In the genomic region with DNA sequence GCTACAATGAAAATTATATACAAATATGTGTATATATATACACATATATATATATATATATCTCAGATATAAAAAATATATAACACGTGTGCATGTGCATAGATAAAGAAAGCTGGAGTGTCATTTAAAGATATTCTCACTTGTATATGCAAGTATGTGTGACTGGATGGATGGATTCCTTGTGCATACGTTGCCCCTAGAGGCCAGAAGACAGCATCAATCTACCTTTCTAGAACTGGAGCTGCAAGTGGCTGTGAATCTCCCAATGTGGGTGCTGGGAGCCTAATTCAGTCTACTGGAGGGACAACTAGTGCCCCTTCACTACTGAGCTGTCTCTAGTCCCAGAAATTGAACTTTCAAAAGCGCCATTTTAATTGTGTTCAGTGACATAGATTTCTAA, we compare ENCODE assay signal across 23 mouse cellular contexts.
DNase-seq lines count a peak whose midpoint lies in the region; ATAC-seq and TF ChIP-seq lines count a peak whose summit lies in the region.
"Had no signal": no experiment of that assay in that cellular context is flagged by ENCODE, and none has a peak within 500 bp of the region (broad histone marks: within the 10 kb centered on the region; RNA-seq: fewer than 3 reads in every experiment).

No protein-coding gene starts in this region.

- no peaks in the 10 kb centered on the region for H3K27me3 ChIP-seq in forebrain, embryonic 14.5 days (replicated peaks; ENCODE audit: control insufficient read depth, insufficient read depth, low read length)
- H3K27me3 ChIP-seq in forebrain, embryonic 10.5 days (ENCODE audit: poor library complexity, severe bottlenecking): no peaks in the 10 kb centered on the region
- H3K27me3 ChIP-seq in stomach, postnatal 0 days (ENCODE audit: control insufficient read depth, insufficient read depth, low read length): no peaks in the 10 kb centered on the region
- H3K27me3 ChIP-seq: embryonic facial prominence, embryonic 12.5 days; kidney, embryonic 15.5 days; lung, embryonic 15.5 days had no signal

- 67% methylated on average over 3 of the region's 3 CpGs for WGBS in forebrain, embryonic 14.5 days
- WGBS in forebrain, embryonic 10.5 days: 78% methylated on average over 3 of the region's 3 CpGs
- 66% methylated on average over 3 of the region's 3 CpGs for WGBS in stomach, postnatal 0 days

- DNase-seq in forebrain, embryonic 14.5 days (ENCODE audit: low spot score): peak; percentile 22
- no peak for DNase-seq in forebrain, embryonic 10.5 days (ENCODE audit: extremely low spot score, low spot score)
- no peak for DNase-seq in layer of hippocampus, adult 2 months (ENCODE audit: low spot score in 2 of 2)
- DNase-seq in layer of hippocampus, postnatal 14 days (ENCODE audit: low spot score in 2 of 2): no peak
- DNase-seq in retina, postnatal 1 day: peak; percentile 35
- DNase-seq in retina, embryonic 14.5 days (ENCODE audit: low spot score): no peak
- no peak for DNase-seq in stomach, postnatal 0 days (ENCODE audit: low spot score)
- no peak for DNase-seq in right cerebral cortex, postnatal 36 days (ENCODE audit: low spot score in 2 of 2)
- DNase-seq: adrenal gland, adult 8-10 months; cerebellum, adult 11-12 months; cerebellum, adult 9-11 months; gastrocnemius, postnatal 10 days; kidney, postnatal 36 days; layer of hippocampus, postnatal 36 days; right cerebral cortex, postnatal 25 days; spleen, adult 18-20 months; thymus, adult 18-20 months; thymus, postnatal 36 days had no signal

- peak; percentile 45 for TF ChIP-seq CTCF in layer of hippocampus, adult 2 months (conservative IDR thresholded peaks at IDR 0.05)
- TF ChIP-seq CTCF in stomach, postnatal 0 days (IDR thresholded peaks at IDR 0.05; ENCODE audit: low read depth): peak; percentile 20; the same call in 1 of the 2 replicates

- H3K27ac ChIP-seq in forebrain, embryonic 14.5 days (ENCODE audit: low read depth, low read length): no peak overlapping the region
- no peak overlapping the region for H3K27ac ChIP-seq in forebrain, embryonic 10.5 days
- H3K27ac ChIP-seq in layer of hippocampus, adult 2 months: no peak overlapping the region
- no peak overlapping the region for H3K27ac ChIP-seq in stomach, postnatal 0 days (replicated peaks)
- H3K27ac ChIP-seq: embryonic facial prominence, embryonic 12.5 days; kidney, embryonic 15.5 days; lung, embryonic 15.5 days had no signal

- ATAC-seq in forebrain, embryonic 14.5 days: no peak
- no peak for ATAC-seq in stomach, postnatal 0 days (ENCODE audit: low FRiP score, low TSS enrichment)
- ATAC-seq: intestine, postnatal 0 days had no signal

- no peaks in the 10 kb centered on the region for H3K4me1 ChIP-seq in forebrain, embryonic 14.5 days (ENCODE audit: control insufficient read depth, insufficient read depth, low read length)
- H3K4me1 ChIP-seq in forebrain, embryonic 10.5 days: peaks cover 6% of the 10 kb centered on the region
- H3K4me1 ChIP-seq in stomach, postnatal 0 days (replicated peaks; ENCODE audit: control insufficient read depth, insufficient read depth): no peaks in the 10 kb centered on the region
- H3K4me1 ChIP-seq: embryonic facial prominence, embryonic 12.5 days; kidney, embryonic 15.5 days; lung, embryonic 15.5 days had no signal

- no peak overlapping the region for H3K4me2 ChIP-seq in forebrain, embryonic 14.5 days (ENCODE audit: low read length)
- H3K4me2 ChIP-seq in stomach, postnatal 0 days (replicated peaks; ENCODE audit: low read depth): no peak overlapping the region
- H3K4me2 ChIP-seq: embryonic facial prominence, embryonic 12.5 days; kidney, embryonic 15.5 days; lung, embryonic 15.5 days; midbrain, embryonic 11.5 days had no signal

- H3K9me3 ChIP-seq in forebrain, embryonic 14.5 days (replicated peaks; ENCODE audit: control insufficient read depth, low read length): no peaks in the 10 kb centered on the region
- no peaks in the 10 kb centered on the region for H3K9me3 ChIP-seq in forebrain, embryonic 10.5 days
- no peaks in the 10 kb centered on the region for H3K9me3 ChIP-seq in stomach, postnatal 0 days (ENCODE audit: control insufficient read depth, low read length)
- H3K9me3 ChIP-seq: embryonic facial prominence, embryonic 12.5 days; kidney, embryonic 15.5 days; lung, embryonic 15.5 days had no signal

- no peaks in the 10 kb centered on the region for H3K36me3 ChIP-seq in forebrain, embryonic 14.5 days (ENCODE audit: control insufficient read depth, insufficient read depth, low read length)
- no peaks in the 10 kb centered on the region for H3K36me3 ChIP-seq in forebrain, embryonic 10.5 days (replicated peaks)
- H3K36me3 ChIP-seq in stomach, postnatal 0 days (ENCODE audit: control insufficient read depth, insufficient read depth, low read length): no peaks in the 10 kb centered on the region
- H3K36me3 ChIP-seq: embryonic facial prominence, embryonic 12.5 days; kidney, embryonic 15.5 days; lung, embryonic 15.5 days had no signal

- TF ChIP-seq EP300 in stomach, postnatal 0 days (optimal IDR thresholded peaks at IDR 0.05): no peak

- no peak overlapping the region for H3K9ac ChIP-seq in forebrain, embryonic 14.5 days (ENCODE audit: low read length)
- H3K9ac ChIP-seq in stomach, postnatal 0 days (ENCODE audit: low read length): no peak overlapping the region
- H3K9ac ChIP-seq: embryonic facial prominence, embryonic 12.5 days; kidney, embryonic 15.5 days; lung, embryonic 15.5 days had no signal

- H3K4me3 ChIP-seq in forebrain, embryonic 14.5 days (ENCODE audit: low read depth, low read length): no peak overlapping the region
- H3K4me3 ChIP-seq in forebrain, embryonic 10.5 days: no peak overlapping the region
- no peak overlapping the region for H3K4me3 ChIP-seq in layer of hippocampus, adult 2 months
- H3K4me3 ChIP-seq in stomach, postnatal 0 days (ENCODE audit: low read depth, low read length): no peak overlapping the region
- H3K4me3 ChIP-seq: embryonic facial prominence, embryonic 12.5 days; kidney, embryonic 15.5 days; lung, embryonic 15.5 days had no signal

Comparison
In these comparisons a context has a peak if more than half of its experiments do, and no peak if none do; other contexts are left out.
1. DNase-seq: peak in forebrain, embryonic 14.5 days (single experiment) and retina, postnatal 1 day (single experiment); none in forebrain, embryonic 10.5 days (single experiment), layer of hippocampus, adult 2 months (0 of 2), layer of hippocampus, postnatal 14 days (0 of 2), retina, embryonic 14.5 days (single experiment), stomach, postnatal 0 days (single experiment) and right cerebral cortex, postnatal 36 days (0 of 2).